Mouse (Mus musculus): ENCODE data around the gene Lypd6b. TPM values are rescaled to one million over a fixed set of nuclear protein-coding genes. Genes with fewer than 3 reads are reported as not detected.

Lypd6b gene
- total and polyA plus RNA-seq, 2 experiments from 2014 or later = 13.9 to 21.8 TPM

DNA sequence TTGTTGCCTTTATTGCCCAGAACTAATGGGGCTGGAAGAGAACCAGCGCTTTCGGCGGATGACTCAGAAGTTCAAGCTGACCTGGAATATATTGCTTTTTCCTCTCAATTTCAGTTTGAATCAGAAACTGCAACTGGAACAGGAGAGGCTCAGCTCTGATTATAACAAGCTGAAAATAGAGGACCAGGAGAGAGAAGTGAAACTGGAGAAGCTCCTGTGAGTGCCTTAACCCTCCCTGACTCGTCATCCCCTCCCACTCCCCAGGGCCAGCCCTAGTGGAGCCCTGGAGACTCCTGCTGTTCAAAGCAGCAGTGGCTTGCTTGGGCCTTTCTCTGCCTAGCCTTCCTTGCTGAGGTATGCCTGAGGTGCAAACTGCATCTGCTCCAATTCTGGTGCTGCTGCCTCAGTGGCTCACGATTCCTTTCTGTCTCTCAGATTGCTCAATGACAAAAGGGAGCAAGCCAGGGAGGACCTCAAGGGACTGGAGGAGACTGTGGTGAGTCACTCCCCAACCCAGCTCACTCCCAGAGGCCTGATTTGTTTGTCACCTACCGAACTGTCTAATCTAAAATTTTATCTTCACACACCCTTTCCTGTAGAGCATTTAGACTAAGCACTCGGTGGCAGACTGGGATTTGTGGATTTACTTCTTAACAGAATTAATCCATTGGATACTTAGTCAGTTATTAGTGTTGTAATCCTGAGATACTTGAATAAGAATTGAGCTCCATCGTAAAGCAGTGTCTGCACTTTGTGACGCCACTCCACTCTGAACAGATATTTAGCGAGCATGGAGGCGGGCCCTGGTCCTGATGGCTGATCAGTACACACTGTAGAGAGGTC is 43.0 kb upstream of the Lypd6b start:
- no peak overlapping the region for H3K9ac ChIP-seq (replicated peaks; ENCODE audit: low read length)
- no peaks in the 10 kb centered on the region for H3K27me3 ChIP-seq (ENCODE audit: insufficient read depth, low read length)
- H3K4me2 ChIP-seq (ENCODE audit: low read depth, low read length) = no peak overlapping the region
- 54% methylated on average over 11 of the region's 11 CpGs for WGBS
- H3K36me3 ChIP-seq (ENCODE audit: insufficient read depth, low read length) = peaks cover 25% of the 10 kb centered on the region
- H3K4me3 ChIP-seq (ENCODE audit: low read length) = no peak overlapping the region
- H3K9me3 ChIP-seq (ENCODE audit: low read length) = no peaks in the 10 kb centered on the region
- no peak for TF ChIP-seq CTCF (IDR thresholded peaks at IDR 0.05; ENCODE audit: low read depth)
- H3K27ac ChIP-seq = peak overlapping the region; percentile 38; the same call in 1 of the 2 replicates
- DNase-seq (ENCODE audit: low spot score) (no peak), ATAC-seq (no peak)
- peaks cover 5% of the 10 kb centered on the region; the same call in 1 of the 2 replicates for H3K4me1 ChIP-seq (ENCODE audit: insufficient read depth, low read length)

DNA sequence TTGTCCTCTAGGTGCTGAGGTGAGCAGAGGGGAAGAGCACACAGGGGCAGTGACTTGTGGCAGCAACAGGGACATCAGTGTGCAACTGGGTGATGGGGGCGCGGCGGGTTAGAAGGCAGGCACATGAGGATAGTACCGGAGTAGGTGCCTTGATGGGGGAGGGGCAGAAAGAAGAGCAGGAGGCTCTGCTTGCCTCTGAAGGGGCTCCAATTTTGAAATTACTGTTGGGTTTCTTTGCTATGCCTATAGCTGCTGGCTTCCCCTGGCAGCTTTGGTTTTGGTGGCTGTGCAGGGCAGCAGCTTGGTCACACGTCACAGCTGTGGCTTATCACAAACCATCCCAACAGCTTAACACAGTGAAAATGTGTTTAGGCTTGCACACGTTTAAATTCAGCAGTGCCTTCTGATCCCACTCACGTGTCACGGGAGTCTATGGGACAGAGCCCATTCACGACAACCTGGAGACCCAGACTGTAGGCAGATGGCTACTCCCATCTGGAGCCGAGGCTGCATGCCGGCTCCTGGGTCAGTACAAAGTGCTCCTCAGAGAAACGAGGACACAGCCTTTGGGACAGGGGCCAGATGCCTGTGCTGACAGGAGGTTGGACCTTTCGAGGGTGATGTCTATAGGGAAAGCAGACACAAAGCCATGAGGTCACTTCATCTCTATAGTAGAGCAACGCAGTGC is 42.2 kb upstream of the Lypd6b start:
- no peak for TF ChIP-seq CTCF (IDR thresholded peaks at IDR 0.05; ENCODE audit: low read depth)
- no peak overlapping the region for H3K4me3 ChIP-seq (ENCODE audit: low read length)
- H3K36me3 ChIP-seq (ENCODE audit: insufficient read depth, low read length) = peaks cover 25% of the 10 kb centered on the region
- DNase-seq (ENCODE audit: low spot score) = peak; percentile 50
- H3K4me2 ChIP-seq (ENCODE audit: low read depth, low read length) = no peak overlapping the region
- peaks cover 5% of the 10 kb centered on the region; the same call in 1 of the 2 replicates for H3K4me1 ChIP-seq (ENCODE audit: insufficient read depth, low read length)
- no peak overlapping the region for H3K9ac ChIP-seq (replicated peaks; ENCODE audit: low read length)
- no peaks in the 10 kb centered on the region for H3K27me3 ChIP-seq (ENCODE audit: insufficient read depth, low read length)
- ATAC-seq = peak; percentile 27
- no peaks in the 10 kb centered on the region for H3K9me3 ChIP-seq (ENCODE audit: low read length)
- peak overlapping the region; percentile 38; the same call in 1 of the 2 replicates for H3K27ac ChIP-seq
- 56% methylated on average over 14 of the region's 14 CpGs for WGBS

DNA sequence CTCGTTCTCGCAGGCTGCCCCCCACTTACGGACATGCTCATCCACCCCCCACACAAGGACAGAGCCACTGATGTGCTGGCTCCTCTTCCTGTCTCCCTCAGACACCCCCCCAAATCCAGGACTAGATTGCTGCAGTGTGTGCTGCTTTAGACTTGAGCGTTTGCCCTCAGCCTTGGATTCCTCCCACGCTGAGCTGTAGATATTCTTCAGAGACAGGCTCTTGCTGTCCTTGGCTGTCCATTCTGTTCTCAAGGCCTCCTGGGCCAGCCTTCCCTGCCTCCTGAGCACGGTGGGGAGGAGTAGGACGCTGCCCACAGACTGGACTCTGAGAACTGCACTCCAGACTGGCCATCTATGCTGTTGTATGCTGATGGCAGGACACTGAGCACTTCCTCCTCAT is 40.5 kb upstream of the Lypd6b start:
- no peak overlapping the region for H3K4me3 ChIP-seq (ENCODE audit: low read length)
- no peak for TF ChIP-seq CTCF (IDR thresholded peaks at IDR 0.05; ENCODE audit: low read depth)
- H3K9me3 ChIP-seq (ENCODE audit: low read length) = no peaks in the 10 kb centered on the region
- peaks cover 28% of the 10 kb centered on the region for H3K36me3 ChIP-seq (ENCODE audit: insufficient read depth, low read length)
- WGBS = 80% methylated on average over 7 of the region's 7 CpGs
- no peak overlapping the region for H3K4me2 ChIP-seq (ENCODE audit: low read depth, low read length)
- no peak overlapping the region for H3K27ac ChIP-seq
- no peak for ATAC-seq
- H3K27me3 ChIP-seq (ENCODE audit: insufficient read depth, low read length) = no peaks in the 10 kb centered on the region
- no peak overlapping the region for H3K9ac ChIP-seq (replicated peaks; ENCODE audit: low read length)
- no peaks in the 10 kb centered on the region for H3K4me1 ChIP-seq (ENCODE audit: insufficient read depth, low read length)
- no peak for DNase-seq (ENCODE audit: low spot score)

DNA sequence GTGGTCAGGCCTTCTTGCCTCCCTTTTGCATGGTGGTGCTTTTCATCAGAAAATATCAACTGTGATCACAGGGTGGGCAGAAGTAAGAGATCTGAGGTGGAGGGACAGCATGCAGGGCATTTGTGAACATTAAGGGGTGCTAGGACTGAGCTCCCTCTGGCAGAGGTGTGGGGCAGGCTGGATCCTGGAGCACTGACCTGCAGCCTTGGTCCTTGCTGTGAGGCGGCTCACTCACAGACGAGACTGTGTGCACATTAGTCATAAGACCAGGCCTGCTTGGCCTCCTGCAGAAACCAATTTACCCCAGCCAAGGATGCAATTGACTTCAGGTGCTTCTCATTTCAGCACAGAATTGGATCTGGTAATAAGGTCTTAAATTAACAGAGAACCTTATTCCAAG is 39.8 kb upstream of the Lypd6b start:
- 53% methylated on average over 2 of the region's 2 CpGs for WGBS
- H3K36me3 ChIP-seq (ENCODE audit: insufficient read depth, low read length) = peaks cover 29% of the 10 kb centered on the region
- H3K4me1 ChIP-seq (ENCODE audit: insufficient read depth, low read length) = no peaks in the 10 kb centered on the region
- ATAC-seq (no peak), DNase-seq (ENCODE audit: low spot score) (no peak)
- TF ChIP-seq CTCF (IDR thresholded peaks at IDR 0.05; ENCODE audit: low read depth) = no peak
- no peak overlapping the region for H3K4me3 ChIP-seq (ENCODE audit: low read length)
- H3K9ac ChIP-seq (replicated peaks; ENCODE audit: low read length) = no peak overlapping the region
- no peaks in the 10 kb centered on the region for H3K9me3 ChIP-seq (ENCODE audit: low read length)
- no peak overlapping the region for H3K27ac ChIP-seq
- H3K4me2 ChIP-seq (ENCODE audit: low read depth, low read length) = no peak overlapping the region
- no peaks in the 10 kb centered on the region for H3K27me3 ChIP-seq (ENCODE audit: insufficient read depth, low read length)

DNA sequence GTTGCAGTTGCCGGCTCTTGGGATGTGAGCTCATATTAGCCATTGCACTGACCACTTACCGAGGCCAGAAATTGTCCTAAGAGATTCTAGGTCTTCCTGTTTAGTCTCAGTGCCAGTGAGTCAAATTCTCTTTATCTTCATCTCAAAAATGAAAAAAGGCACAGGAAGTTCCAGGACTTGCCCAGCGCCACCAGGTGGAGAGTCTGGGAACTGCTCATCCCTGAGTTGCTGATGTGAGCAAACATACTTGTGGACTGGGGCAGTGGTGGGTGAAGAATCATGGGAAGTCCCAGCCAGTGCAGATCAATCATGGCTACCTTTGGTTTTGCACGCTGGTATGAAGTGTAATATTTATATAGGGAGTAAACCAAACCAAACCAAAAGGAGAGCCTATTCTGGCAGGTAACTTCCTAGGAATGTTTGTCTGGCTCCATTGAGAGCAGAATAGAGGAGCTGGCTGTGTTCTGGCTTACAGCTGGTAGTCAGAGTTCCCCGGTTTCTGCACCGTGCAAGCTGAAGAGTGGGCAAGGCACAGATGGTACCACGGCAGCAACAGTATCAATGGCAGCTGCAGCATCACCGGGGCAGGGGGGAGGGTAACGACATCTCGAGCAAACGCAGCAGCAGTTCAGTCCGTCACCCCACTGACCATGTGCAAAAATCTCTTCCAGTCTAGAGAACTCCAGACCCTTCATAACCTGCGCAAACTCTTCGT is 38.7 kb upstream of the Lypd6b start:
- DNase-seq (ENCODE audit: low spot score) = peak; percentile 73
- Histone ChIP-seq H3K36me3 (ENCODE audit: insufficient read depth, low read length) (peaks cover 35% of the 10 kb centered on the region), H3K27ac (no peak overlapping the region), H3K9ac (replicated peaks; ENCODE audit: low read length) (no peak overlapping the region), H3K4me1 (ENCODE audit: insufficient read depth, low read length) (no peaks in the 10 kb centered on the region), H3K4me3 (ENCODE audit: low read length) (no peak overlapping the region), H3K4me2 (ENCODE audit: low read depth, low read length) (no peak overlapping the region), H3K9me3 (ENCODE audit: low read length) (no peaks in the 10 kb centered on the region), H3K27me3 (ENCODE audit: insufficient read depth, low read length) (no peaks in the 10 kb centered on the region)
- WGBS = 70% methylated on average over 14 of the region's 14 CpGs
- ATAC-seq = 0 out of 2 replicates have a peak, but pooled peaks have one; percentile 9
- TF ChIP-seq CTCF (IDR thresholded peaks at IDR 0.05; ENCODE audit: low read depth) = peak; percentile 80

DNA sequence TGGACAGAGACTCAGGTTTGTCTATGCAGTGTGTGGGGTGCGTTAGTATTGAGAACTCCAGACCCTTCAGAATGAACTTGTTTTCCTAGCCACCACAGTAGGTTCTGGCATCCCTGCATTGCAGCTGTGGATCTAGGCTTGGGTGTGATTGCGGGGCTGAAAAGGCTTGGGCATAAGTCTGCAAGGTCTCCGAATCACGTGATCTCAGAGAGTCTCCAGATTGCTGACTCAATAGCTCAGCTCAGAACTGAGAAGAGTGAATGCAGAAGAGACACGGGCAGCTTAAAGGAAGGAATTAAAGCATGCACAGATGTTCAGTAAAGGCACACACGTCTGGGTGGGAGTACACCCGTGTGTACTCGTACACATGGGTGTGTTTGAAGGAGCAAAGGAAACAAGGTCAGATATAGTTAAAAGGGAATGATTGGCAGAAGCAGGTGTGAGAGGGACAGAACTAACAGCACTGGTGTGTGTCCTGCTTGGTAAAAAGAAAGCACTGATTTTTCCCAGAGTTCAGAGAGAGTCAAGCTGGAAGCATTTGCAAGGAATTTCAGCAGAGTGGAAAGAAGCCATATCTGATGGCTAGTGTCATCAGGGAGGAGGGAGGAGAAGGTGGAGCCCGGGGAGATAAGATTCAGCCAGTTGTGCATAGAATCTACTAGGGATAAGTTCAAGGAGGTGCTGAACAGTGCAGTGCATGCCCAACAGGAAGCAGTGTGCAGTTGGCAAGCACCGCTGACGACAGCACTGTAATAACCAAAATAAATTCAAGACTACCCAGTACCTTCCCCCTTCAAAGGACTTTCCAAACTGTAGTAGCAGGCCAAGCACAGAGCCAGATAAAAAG is 37.5 kb upstream of the Lypd6b start:
- DNase-seq (ENCODE audit: low spot score) (no peak), ATAC-seq (no peak)
- 88% methylated on average over 11 of the region's 11 CpGs for WGBS
- H3K4me1 ChIP-seq (ENCODE audit: insufficient read depth, low read length) = no peaks in the 10 kb centered on the region
- no peak overlapping the region for H3K27ac ChIP-seq
- no peak overlapping the region for H3K4me3 ChIP-seq (ENCODE audit: low read length)
- H3K9ac ChIP-seq (replicated peaks; ENCODE audit: low read length) = no peak overlapping the region
- no peaks in the 10 kb centered on the region for H3K27me3 ChIP-seq (ENCODE audit: insufficient read depth, low read length)
- H3K9me3 ChIP-seq (ENCODE audit: low read length) = no peaks in the 10 kb centered on the region
- H3K4me2 ChIP-seq (ENCODE audit: low read depth, low read length) = no peak overlapping the region
- peaks cover 35% of the 10 kb centered on the region for H3K36me3 ChIP-seq (ENCODE audit: insufficient read depth, low read length)
- TF ChIP-seq CTCF (IDR thresholded peaks at IDR 0.05; ENCODE audit: low read depth) = no peak

All from hindbrain, postnatal 0 days (tissue).